Mouse (Mus musculus): ENCODE measurements around the gene Arfip1. TPM values are rescaled to one million over a fixed set of nuclear protein-coding genes. Genes with fewer than 3 reads are reported as not detected.

Gene Arfip1
- 7.0 and 12.4 TPM in 2 replicates for polyA plus RNA-seq (2012; rRNA removed; ENCODE audit: low replicate concordance)

GRCm38 (mm10) chr3:84582023-84582912 lies at the start of gene Arfip1:
TSS of gene Arfip1 (minus strand) at chr3:84582625.

DNA sequence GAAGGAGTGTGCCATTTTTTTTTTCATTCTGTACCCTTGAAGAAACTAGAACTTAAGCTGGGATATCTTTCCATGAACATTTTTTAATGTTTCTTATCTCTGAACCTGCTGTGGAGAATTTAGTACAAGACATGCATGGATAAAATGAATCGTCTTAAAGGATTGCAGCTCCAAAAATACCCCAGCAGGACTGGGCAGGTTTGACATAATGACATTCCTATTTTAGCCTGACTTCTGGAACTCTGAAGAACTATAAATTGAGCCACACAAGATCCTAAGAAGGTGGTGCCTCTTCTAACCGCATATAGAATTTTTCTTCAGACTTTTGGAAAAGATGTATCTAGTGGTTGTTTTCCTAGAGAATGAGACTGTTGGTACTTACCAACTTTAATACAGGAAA lies 10.8 kb upstream of the Arfip1 start, which contains the start of gene Tigd4:
Tigd4 (plus strand) TSS at position 301 of the 400 bp plus-strand sequence.

GRCm38 (mm10) chr3:84480006-84480897 lies 102.2 kb downstream of the Arfip1 start, which contains the start of gene Fhdc1:
TSS of gene Fhdc1 (minus strand) at chr3:84480429.

Other genes with a start within 250 kb of the Arfip1 start
- 2.7 and 3.1 TPM in 2 replicates for gene Fhdc1, start 102.2 kb downstream of the Arfip1 start, polyA plus RNA-seq (2012; rRNA removed; ENCODE audit: low replicate concordance)
- gene Tigd4, start 10.9 kb upstream of the Arfip1 start, polyA plus RNA-seq (2012; rRNA removed; ENCODE audit: low replicate concordance), result 0.04 TPM in 1 of 2 replicates, not detected in the other
- 4.8 and 7.9 TPM in 2 replicates for gene Tmem154, start 83.6 kb upstream of the Arfip1 start, polyA plus RNA-seq (2012; rRNA removed; ENCODE audit: low replicate concordance)
- gene Fbxw7, start 232.6 kb upstream of the Arfip1 start, polyA plus RNA-seq (2012; rRNA removed; ENCODE audit: low replicate concordance), result 2.4 and 4.7 TPM in 2 replicates